In genomic region chr6:50261201-50261921, GRCm38 (mm10) we compare ENCODE assay signal across 8 mouse cellular contexts. TPM values are rescaled to one million over a fixed set of nuclear protein-coding genes. Genes with fewer than 3 reads are reported as not detected.
A peak's percentile ranks its signal among the peaks of the same experiment; 100 is the strongest.
DNase-seq lines count a peak whose midpoint lies in the region.

No protein-coding gene starts in this region.

- DNase-seq in adrenal gland, postnatal 10 days, result peak; percentile 88
- DNase-seq in embryonic facial prominence, embryonic 10.5 days (ENCODE audit: low spot score), result peak; percentile 91
- DNase-seq in heart, adult 18-20 months, result peak; percentile 81 to 87
- DNase-seq in kidney, adult 11 months, result peak; percentile 93
- peak; percentile 79 to 80 for DNase-seq in left cerebral cortex, postnatal 36 days (ENCODE audit: low spot score in 2 of 2)
- peak; percentile 90 for DNase-seq in mesoderm, embryonic 11.5 days (ENCODE audit: low read depth, low spot score)
- peak; percentile 85 for DNase-seq in right cerebral cortex, postnatal 14 days
- DNase-seq in urinary bladder, postnatal 36 days (ENCODE audit: low spot score in 2 of 2), result peak; percentile 68 to 84

- peaks cover 26% of the 10 kb centered on the region for H3K4me1 ChIP-seq in embryonic facial prominence, embryonic 10.5 days

- no peaks in the 10 kb centered on the region for H3K36me3 ChIP-seq in embryonic facial prominence, embryonic 10.5 days (replicated peaks)

- H3K9me3 ChIP-seq in embryonic facial prominence, embryonic 10.5 days, result no peaks in the 10 kb centered on the region

- intact Hi-C loops in left cerebral cortex, postnatal 36 days (cut with DNase I), result no loop called here

- H3K27me3 ChIP-seq in embryonic facial prominence, embryonic 10.5 days (replicated peaks; ENCODE audit: low read depth, poor library complexity, severe bottlenecking), result no peaks in the 10 kb centered on the region

- H3K27ac ChIP-seq in embryonic facial prominence, embryonic 10.5 days (replicated peaks), result peak overlapping the region; percentile 86

- H3K4me3 ChIP-seq in embryonic facial prominence, embryonic 10.5 days, result peak overlapping the region; percentile 69

- 3% methylated on average over 35 of the region's 35 CpGs for WGBS in embryonic facial prominence, embryonic 10.5 days

RNA-seq across cellular contexts. Expression of gene Gsdme, which starts 2.3 kb away (rescaled TPM):
- total RNA-seq in adrenal gland, postnatal 10 days (2021), result 1 to 10 TPM; 2.8 TPM
- 49.3 and 50.7 TPM in 2 replicates for polyA plus RNA-seq in embryonic facial prominence, embryonic 10.5 days (2016; fragmentation: Nextera tagmentation; extraction: Ambion mirVana)
- under 1 TPM; 0.30 to 0.44 TPM for total RNA-seq in heart, adult 18-20 months (2021)
- total RNA-seq in left cerebral cortex, postnatal 36 days (2021), result 10 to 100 TPM; 11.8 to 13.0 TPM

Comparison
In these comparisons a context has a peak if more than half of its experiments do, and no peak if none do; other contexts are left out.
1. Peak in every context shown above with its lines: DNase-seq, H3K4me3 ChIP-seq and H3K27ac ChIP-seq.